Mouse (Mus musculus) thymus, adult 18-20 months (tissue): ENCODE results near the gene Phc2.
A peak's percentile ranks its signal among the peaks of the same experiment; 100 is the strongest.

Source experiments
- DNase-seq, 2 experiments: peaks; one replicate each; pipeline ENCODE4 v3.0.0; 2022; ENCODE audit warnings: mixed read lengths in 2 of 2

Gene Phc2

GRCm38 (mm10) chr4:128747614-128748270 lies 93.2 kb downstream of the Phc2 start:
- DNase-seq: no peak

GRCm38 (mm10) chr4:128748309-128748708 lies 93.8 kb downstream of the Phc2 start:
- no peak for DNase-seq

DNA sequence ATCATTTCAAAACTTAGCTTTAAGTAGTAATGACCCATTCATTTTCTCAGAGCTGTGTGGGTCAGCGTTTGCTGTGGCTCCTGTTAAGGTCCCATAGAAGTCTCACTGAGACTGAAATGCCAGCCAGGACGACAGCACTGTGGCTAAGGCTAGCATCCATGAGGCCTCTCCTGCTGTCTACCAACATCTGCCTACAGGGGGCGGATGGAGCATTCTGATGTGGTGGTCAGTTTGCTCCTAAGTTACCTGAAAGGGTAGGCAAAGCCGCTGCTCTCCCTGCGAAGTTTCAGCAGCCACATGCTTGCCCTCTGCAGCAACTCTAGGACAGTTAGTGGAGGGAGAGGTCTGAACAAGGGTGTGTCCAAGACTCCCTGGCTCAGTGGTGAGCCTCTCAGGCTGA lies 96.5 kb downstream of the Phc2 start:
- no peak for DNase-seq

- no peak for DNase-seq
These were observed 97.7 kb downstream of the Phc2 start for GRCm38 (mm10) chr4:128752031-128752757.

- no peak for DNase-seq
These were observed 99.1 kb downstream of the Phc2 start for GRCm38 (mm10) chr4:128753571-128753970.

GRCm38 (mm10) chr4:128755064-128755463 lies 100.6 kb downstream of the Phc2 start, which contains the start of gene A3galt2:
TSS of gene A3galt2 (plus strand) at chr4:128755364.
- no peak for DNase-seq

GRCm38 (mm10) chr4:128755900-128756299 lies 101.4 kb downstream of the Phc2 start:
- no peak for DNase-seq

- no peak for DNase-seq
These were observed 104.7 kb downstream of the Phc2 start for GRCm38 (mm10) chr4:128759214-128759613.

- no peak for DNase-seq
These were observed 105.5 kb downstream of the Phc2 start for GRCm38 (mm10) chr4:128760029-128760428.

- no peak for DNase-seq
These were observed 112.4 kb downstream of the Phc2 start for GRCm38 (mm10) chr4:128766929-128767328.

GRCm38 (mm10) chr4:128768120-128768519 lies 113.6 kb downstream of the Phc2 start:
- no peak for DNase-seq

GRCm38 (mm10) chr4:128769569-128770355 lies 115.3 kb downstream of the Phc2 start:
- no peak for DNase-seq

GRCm38 (mm10) chr4:128770698-128771097 lies 116.2 kb downstream of the Phc2 start:
- DNase-seq: no peak

- DNase-seq: no peak
These were observed 119.3 kb downstream of the Phc2 start for GRCm38 (mm10) chr4:128773820-128774219.

GRCm38 (mm10) chr4:128774467-128774866 lies 120.0 kb downstream of the Phc2 start:
- DNase-seq: no peak

GRCm38 (mm10) chr4:128776568-128777289 lies 122.2 kb downstream of the Phc2 start:
- peak; percentile 29 to 40 for DNase-seq

DNA sequence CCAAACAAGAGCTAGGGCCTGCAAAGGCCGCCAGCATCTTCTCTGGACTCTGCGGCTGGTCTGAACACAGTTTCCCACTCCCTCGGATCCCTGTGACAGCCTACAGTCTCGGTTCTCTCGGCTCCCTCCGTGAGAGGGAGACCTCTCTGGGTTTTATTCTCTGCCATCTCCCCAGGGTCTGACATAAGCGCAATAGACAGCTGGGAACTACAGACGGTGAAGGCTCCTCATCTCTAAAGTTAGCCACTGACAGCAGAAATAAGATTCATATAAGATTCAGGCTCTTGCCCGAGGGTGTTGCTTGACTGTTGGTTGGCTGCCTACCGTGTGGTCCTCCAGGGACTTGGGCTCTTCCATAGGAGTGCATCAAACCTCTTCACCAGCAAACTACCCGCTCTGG lies 123.1 kb downstream of the Phc2 start:
- no peak for DNase-seq

GRCm38 (mm10) chr4:128782037-128782436 lies 127.5 kb downstream of the Phc2 start:
- DNase-seq: no peak

DNA sequence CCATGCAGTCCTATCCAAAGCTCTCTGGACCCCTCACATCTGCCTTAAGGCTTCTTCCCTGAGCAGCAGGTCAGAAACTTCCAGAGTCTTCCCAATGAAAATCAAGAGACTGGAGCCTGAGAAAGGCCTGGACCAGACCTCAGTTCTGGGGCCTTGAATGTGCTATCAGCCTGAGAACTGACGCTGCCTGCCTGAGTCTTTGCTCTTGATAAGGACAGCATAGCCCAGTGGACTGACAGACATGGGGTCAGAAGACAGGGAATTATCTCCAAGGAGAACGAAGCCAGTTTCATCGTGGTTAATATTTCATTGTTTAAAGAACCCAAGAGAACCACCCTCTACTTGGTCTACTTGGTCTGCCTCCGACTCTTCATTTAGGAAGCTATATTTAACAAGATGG lies 128.1 kb downstream of the Phc2 start:
- no peak for DNase-seq

DNA sequence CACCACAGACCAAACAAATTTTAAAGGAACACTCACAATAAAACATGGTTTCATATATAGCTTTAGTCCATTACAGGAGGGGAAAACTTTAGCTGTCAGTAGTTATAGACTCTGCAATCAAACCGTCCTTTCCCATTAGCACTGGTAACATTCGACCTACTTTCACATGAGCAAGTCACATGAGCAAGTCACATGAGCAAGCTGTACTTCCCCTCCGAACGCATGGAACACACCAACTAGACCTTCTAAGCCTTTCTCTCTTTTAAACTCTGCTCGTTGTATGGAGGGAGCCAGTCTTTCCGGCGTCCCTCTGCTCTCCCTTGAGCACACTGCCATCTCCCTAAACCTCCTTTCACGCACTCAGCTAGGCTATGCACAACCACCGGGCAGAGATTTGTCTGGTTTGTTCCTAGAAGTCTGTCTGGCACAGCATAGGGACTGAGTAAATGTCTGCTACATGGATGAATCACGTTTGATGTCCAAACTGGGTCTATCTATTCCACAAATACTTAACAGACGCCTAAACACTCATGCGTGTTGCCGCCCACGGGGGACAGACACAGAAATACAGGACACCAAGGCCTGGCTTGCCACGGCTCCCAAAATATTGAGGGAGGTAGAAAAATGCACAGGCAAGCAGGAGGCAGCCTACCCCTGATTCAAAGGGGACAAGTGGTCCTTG lies 130.6 kb downstream of the Phc2 start:
- no peak for DNase-seq

DNA sequence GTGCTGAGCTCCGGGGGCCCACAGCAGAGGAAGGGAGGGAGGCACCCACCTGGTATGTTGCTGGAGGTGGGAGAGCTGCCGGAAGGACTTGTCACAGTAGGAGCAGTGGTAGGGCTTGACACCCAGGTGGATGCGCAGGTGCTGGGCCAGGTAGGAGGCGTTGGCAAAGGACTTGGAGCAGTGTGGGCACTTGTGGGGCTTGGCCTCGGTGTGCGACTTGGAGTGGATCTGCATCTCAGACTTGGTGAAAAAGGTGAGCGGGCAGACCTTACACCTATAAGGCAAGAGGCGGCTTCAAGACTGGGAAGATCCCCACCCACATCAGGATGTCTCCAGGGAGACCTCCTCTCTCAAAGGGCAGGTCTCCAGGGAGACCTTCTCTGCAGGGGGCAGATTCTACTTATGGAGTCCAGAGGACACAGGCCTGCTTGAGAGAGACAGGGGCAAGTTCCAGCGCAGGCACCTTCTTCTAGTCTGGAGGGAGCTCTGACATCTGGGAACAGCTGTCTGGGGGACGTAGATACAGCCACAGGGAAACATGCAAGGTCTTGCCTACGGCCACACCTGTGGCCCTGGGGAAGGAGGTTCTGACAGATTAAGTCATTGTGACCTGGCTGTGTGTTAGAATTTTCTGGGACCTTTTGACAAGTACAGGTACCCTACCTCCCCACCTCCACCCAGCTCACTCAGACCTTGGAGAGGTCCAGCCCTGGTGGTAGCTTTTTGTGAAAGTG lies 131.6 kb downstream of the Phc2 start:
- no peak for DNase-seq
